Mouse (Mus musculus): ENCODE measurements at regions not wholly inside any gene's neighbourhood (a gene's known extent, or its start where the extent isn't known, plus 50 kb on each side); places are given as distances from the start of the nearest gene placed in this dataset.

GRCm38 (mm10) chr6:143703984-143704383 is 537.0 kb downstream of the Etnk1 start:
- Histone ChIP-seq H3K9ac (ENCODE audit: low read depth, low read length) (no peak overlapping the region), H3K36me3 (ENCODE audit: control insufficient read depth, insufficient read depth, low read length) (no peaks in the 10 kb centered on the region), H3K27me3 (replicated peaks; ENCODE audit: control insufficient read depth, insufficient read depth, low read length) (no peaks in the 10 kb centered on the region), H3K4me2 (ENCODE audit: low read depth, low read length) (no peak overlapping the region), H3K9me3 (ENCODE audit: control insufficient read depth, low read length) (no peaks in the 10 kb centered on the region), H3K4me1 (ENCODE audit: control insufficient read depth, insufficient read depth, low read length) (0 out of 2 replicates have a peak, but pooled peaks cover 5% of the 10 kb centered on the region), H3K4me3 (ENCODE audit: low read depth, low read length) (no peak overlapping the region), H3K27ac (replicated peaks; ENCODE audit: low read depth, low read length) (no peak overlapping the region)
- DNase-seq (ENCODE audit: low spot score), result no peak
- ATAC-seq (ENCODE audit: low read depth), result peak; percentile 41; the same call in 1 of the 2 replicates
- WGBS, result 61% methylated on average over 8 of the region's 8 CpGs

- Histone ChIP-seq H3K36me3 (ENCODE audit: control insufficient read depth, insufficient read depth, low read length) (no peaks in the 10 kb centered on the region), H3K27ac (replicated peaks; ENCODE audit: low read depth, low read length) (no peak overlapping the region), H3K9me3 (ENCODE audit: control insufficient read depth, low read length) (no peaks in the 10 kb centered on the region), H3K4me1 (ENCODE audit: control insufficient read depth, insufficient read depth, low read length) (0 out of 2 replicates have a peak, but pooled peaks cover 5% of the 10 kb centered on the region), H3K27me3 (replicated peaks; ENCODE audit: control insufficient read depth, insufficient read depth, low read length) (no peaks in the 10 kb centered on the region), H3K9ac (ENCODE audit: low read depth, low read length) (no peak overlapping the region), H3K4me2 (ENCODE audit: low read depth, low read length) (no peak overlapping the region), H3K4me3 (ENCODE audit: low read depth, low read length) (no peak overlapping the region)
- ATAC-seq (ENCODE audit: low read depth), result no peak
- DNase-seq (ENCODE audit: low spot score), result no peak
- WGBS, result 57% methylated on average over 10 of the region's 10 CpGs
These were observed 539.4 kb downstream of the Etnk1 start for GRCm38 (mm10) chr6:143706451-143706850.

DNA sequence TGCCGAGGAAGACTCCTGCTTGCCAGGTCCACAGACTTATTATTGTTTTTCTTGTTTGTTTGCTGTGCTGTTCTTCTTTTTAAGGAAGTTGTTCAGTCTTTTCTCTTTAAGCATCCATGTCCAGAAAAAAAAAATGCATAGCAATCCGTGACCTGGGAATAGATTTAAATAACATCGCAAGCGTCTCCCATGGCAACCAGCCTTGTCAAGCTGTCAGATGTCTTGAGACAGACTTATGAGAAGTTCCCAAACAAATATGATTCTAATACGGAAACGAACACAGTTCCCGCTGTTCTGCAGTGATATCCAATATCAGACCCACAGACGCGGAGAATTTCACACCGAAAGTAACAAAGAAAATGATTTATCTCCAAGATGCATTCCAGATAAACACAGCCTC is 547.4 kb downstream of the Etnk1 start:
- Histone ChIP-seq H3K4me2 (ENCODE audit: low read depth, low read length) (no peak overlapping the region), H3K36me3 (ENCODE audit: control insufficient read depth, insufficient read depth, low read length) (no peaks in the 10 kb centered on the region), H3K4me1 (ENCODE audit: control insufficient read depth, insufficient read depth, low read length) (no peaks in the 10 kb centered on the region), H3K9ac (ENCODE audit: low read depth, low read length) (no peak overlapping the region), H3K4me3 (ENCODE audit: low read depth, low read length) (no peak overlapping the region), H3K27me3 (replicated peaks; ENCODE audit: control insufficient read depth, insufficient read depth, low read length) (no peaks in the 10 kb centered on the region), H3K27ac (replicated peaks; ENCODE audit: low read depth, low read length) (no peak overlapping the region), H3K9me3 (ENCODE audit: control insufficient read depth, low read length) (no peaks in the 10 kb centered on the region)
- ATAC-seq (ENCODE audit: low read depth) (no peak), DNase-seq (ENCODE audit: low spot score) (no peak)
- WGBS, result 66% methylated on average over 10 of the region's 10 CpGs

DNA sequence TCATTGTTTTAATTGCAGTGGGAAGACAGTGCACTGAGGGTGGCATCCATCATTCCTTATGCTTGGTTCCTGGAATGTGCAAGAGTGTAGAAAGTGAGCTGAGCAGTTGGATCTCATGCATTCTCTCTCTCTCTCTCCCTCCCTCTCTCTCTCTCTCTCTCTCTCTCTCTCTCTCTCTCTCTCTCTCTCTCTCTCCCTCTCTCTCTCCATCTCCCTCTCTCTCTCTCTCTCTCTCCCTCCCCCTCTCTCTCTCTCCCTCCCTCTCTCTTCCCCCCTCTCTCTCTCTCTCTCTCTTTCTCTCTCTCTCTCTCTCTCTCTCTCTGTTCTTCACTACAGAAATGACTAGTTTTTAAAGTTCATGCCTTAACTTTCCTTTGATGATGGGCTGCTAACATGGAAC is 583.1 kb downstream of the Etnk1 start:
- DNase-seq (ENCODE audit: low spot score), result no peak
- H3K27ac ChIP-seq (replicated peaks; ENCODE audit: low read depth, low read length), result no peak overlapping the region
- no peaks in the 10 kb centered on the region for H3K36me3 ChIP-seq (ENCODE audit: control insufficient read depth, insufficient read depth, low read length)
- H3K9me3 ChIP-seq (ENCODE audit: control insufficient read depth, low read length), result no peaks in the 10 kb centered on the region
- H3K4me1 ChIP-seq (ENCODE audit: control insufficient read depth, insufficient read depth, low read length), result no peaks in the 10 kb centered on the region
- H3K4me3 ChIP-seq (ENCODE audit: low read depth, low read length), result no peak overlapping the region
- H3K9ac ChIP-seq (ENCODE audit: low read depth, low read length), result no peak overlapping the region
- H3K27me3 ChIP-seq (replicated peaks; ENCODE audit: control insufficient read depth, insufficient read depth, low read length), result no peaks in the 10 kb centered on the region
- no peak overlapping the region for H3K4me2 ChIP-seq (ENCODE audit: low read depth, low read length)
- no peak for ATAC-seq (ENCODE audit: low read depth)

GRCm38 (mm10) chr6:143751076-143752070 is 584.4 kb downstream of the Etnk1 start:
- Histone ChIP-seq H3K4me3 (ENCODE audit: low read depth, low read length) (no peak overlapping the region), H3K27ac (replicated peaks; ENCODE audit: low read depth, low read length) (no peak overlapping the region), H3K9ac (ENCODE audit: low read depth, low read length) (no peak overlapping the region), H3K27me3 (replicated peaks; ENCODE audit: control insufficient read depth, insufficient read depth, low read length) (no peaks in the 10 kb centered on the region), H3K36me3 (ENCODE audit: control insufficient read depth, insufficient read depth, low read length) (no peaks in the 10 kb centered on the region), H3K9me3 (ENCODE audit: control insufficient read depth, low read length) (no peaks in the 10 kb centered on the region), H3K4me2 (ENCODE audit: low read depth, low read length) (peak overlapping the region; percentile 25; the same call in 1 of the 2 replicates), H3K4me1 (ENCODE audit: control insufficient read depth, insufficient read depth, low read length) (no peaks in the 10 kb centered on the region)
- ATAC-seq (ENCODE audit: low read depth) (no peak), DNase-seq (ENCODE audit: low spot score) (peak; percentile 38)
- 59% methylated on average over 14 of the region's 14 CpGs for WGBS

DNA sequence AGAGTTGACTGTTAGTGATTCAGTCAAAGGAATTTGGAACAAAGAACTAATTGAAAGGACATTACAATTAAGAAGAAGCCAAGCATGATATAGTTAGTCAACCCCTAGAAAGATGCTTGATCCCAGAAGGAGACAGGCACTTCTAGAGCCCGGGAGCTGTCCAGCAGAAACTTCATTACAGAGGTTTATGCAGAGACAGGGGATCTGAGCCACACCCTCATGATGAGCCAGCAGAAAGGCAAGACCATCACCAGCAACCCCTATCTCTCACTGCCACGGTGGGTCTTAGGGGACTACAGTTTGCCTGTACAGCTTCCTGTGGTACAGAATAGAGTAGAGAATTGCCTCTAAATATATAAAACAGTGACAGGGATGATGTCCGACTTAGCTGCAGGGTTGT is 590.4 kb downstream of the Etnk1 start:
- H3K36me3 ChIP-seq (ENCODE audit: control insufficient read depth, insufficient read depth, low read length), result no peaks in the 10 kb centered on the region
- H3K4me2 ChIP-seq (ENCODE audit: low read depth, low read length), result no peak overlapping the region
- H3K4me3 ChIP-seq (ENCODE audit: low read depth, low read length), result no peak overlapping the region
- no peaks in the 10 kb centered on the region for H3K4me1 ChIP-seq (ENCODE audit: control insufficient read depth, insufficient read depth, low read length)
- WGBS, result 61% methylated on average over 3 of the region's 3 CpGs
- no peaks in the 10 kb centered on the region for H3K9me3 ChIP-seq (ENCODE audit: control insufficient read depth, low read length)
- H3K27me3 ChIP-seq (replicated peaks; ENCODE audit: control insufficient read depth, insufficient read depth, low read length), result no peaks in the 10 kb centered on the region
- DNase-seq (ENCODE audit: low spot score) (peak; percentile 20), ATAC-seq (ENCODE audit: low read depth) (no peak)
- H3K9ac ChIP-seq (ENCODE audit: low read depth, low read length), result no peak overlapping the region
- H3K27ac ChIP-seq (replicated peaks; ENCODE audit: low read depth, low read length), result no peak overlapping the region

DNA sequence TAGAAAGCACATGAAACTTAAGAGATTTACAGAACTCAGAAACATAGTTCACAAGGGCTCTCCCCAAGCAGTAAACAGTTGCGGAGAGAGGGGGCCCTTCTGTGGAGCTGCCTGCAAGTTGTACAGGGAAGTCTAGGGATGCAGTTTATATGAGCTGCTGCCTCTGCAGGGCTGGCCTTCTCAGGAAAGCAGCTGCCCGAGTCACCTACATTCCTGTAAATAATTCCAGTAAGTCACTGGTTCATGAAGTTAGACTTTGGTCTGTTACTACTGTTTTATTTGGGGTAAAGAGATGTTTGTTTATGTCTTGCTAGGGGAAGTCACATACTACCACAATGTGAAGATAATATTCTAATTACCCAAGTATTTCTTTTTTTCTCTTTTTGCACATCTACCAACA is 601.1 kb downstream of the Etnk1 start:
- H3K4me3 ChIP-seq (ENCODE audit: low read depth, low read length), result no peak overlapping the region
- H3K9me3 ChIP-seq (ENCODE audit: control insufficient read depth, low read length), result peaks cover 8% of the 10 kb centered on the region; the same call in 1 of the 2 replicates
- no peaks in the 10 kb centered on the region for H3K27me3 ChIP-seq (replicated peaks; ENCODE audit: control insufficient read depth, insufficient read depth, low read length)
- H3K9ac ChIP-seq (ENCODE audit: low read depth, low read length), result no peak overlapping the region
- H3K4me2 ChIP-seq (ENCODE audit: low read depth, low read length), result no peak overlapping the region
- WGBS, result 73% methylated on average over 2 of the region's 2 CpGs
- H3K36me3 ChIP-seq (ENCODE audit: control insufficient read depth, insufficient read depth, low read length), result no peaks in the 10 kb centered on the region
- no peak overlapping the region for H3K27ac ChIP-seq (replicated peaks; ENCODE audit: low read depth, low read length)
- no peak for ATAC-seq (ENCODE audit: low read depth)
- H3K4me1 ChIP-seq (ENCODE audit: control insufficient read depth, insufficient read depth, low read length), result no peaks in the 10 kb centered on the region
- DNase-seq (ENCODE audit: low spot score), result no peak
